Mouse (Mus musculus): ENCODE results near the gene Sh2d1b2. TPM values are rescaled to one million over a fixed set of nuclear protein-coding genes. Genes with fewer than 3 reads are reported as not detected.
"Not testable (repeated sequence)": the region's sequence is repeated elsewhere in the genome, so short reads cannot be mapped to it uniquely, and the experiment has no call there.

Gene Sh2d1b2
- polyA plus RNA-seq (2014; fragmentation: Nextera tagmentation; extraction: Ambion mirVana), result 0.10 TPM in 1 of 2 replicates, not detected in the other

GRCm38 (mm10) chr1:170232688-170233087 is at the start of gene Sh2d1b2:
Gene Sh2d1b2 (plus strand): TSS chr1:170232749.
- not testable (repeated sequence) for H3K9ac ChIP-seq (replicated peaks; ENCODE audit: low read depth, low read length); ATAC-seq (ENCODE audit: insufficient number of reproducible peaks, insufficient read depth, low FRiP score, low read depth)
- 55% methylated on average over 5 of the region's 6 CpGs for WGBS

GRCm38 (mm10) chr1:170185137-170185536 is 47.4 kb upstream of the Sh2d1b2 start:
- no peak for ATAC-seq (ENCODE audit: insufficient number of reproducible peaks, insufficient read depth, low FRiP score, low read depth)
- Histone ChIP-seq H3K27ac (ENCODE audit: low read length) (no peak overlapping the region), H3K4me2 (replicated peaks; ENCODE audit: low read depth, low read length) (no peak overlapping the region), H3K9ac (replicated peaks; ENCODE audit: low read depth, low read length) (no peak overlapping the region), H3K36me3 (ENCODE audit: control insufficient read depth, insufficient read depth, low read length) (no peaks in the 10 kb centered on the region), H3K4me1 (ENCODE audit: control insufficient read depth, insufficient read depth, low read length) (no peaks in the 10 kb centered on the region), H3K4me3 (ENCODE audit: low read depth, low read length) (no peak overlapping the region), H3K9me3 (ENCODE audit: control insufficient read depth, low read depth, low read length) (no peaks in the 10 kb centered on the region), H3K27me3 (ENCODE audit: control insufficient read depth, insufficient read depth, low read length) (no peaks in the 10 kb centered on the region)
- WGBS, result 84% methylated on average over 3 of the region's 3 CpGs

More at GRCm38 (mm10) chr1:170232688-170233087, at the start of gene Sh2d1b2:
- not testable (repeated sequence) for H3K27me3 ChIP-seq (ENCODE audit: control insufficient read depth, insufficient read depth, low read length); H3K4me2 ChIP-seq (replicated peaks; ENCODE audit: low read depth, low read length); H3K9me3 ChIP-seq (ENCODE audit: control insufficient read depth, low read depth, low read length); H3K4me3 ChIP-seq (ENCODE audit: low read depth, low read length); H3K27ac ChIP-seq (ENCODE audit: low read length); H3K36me3 ChIP-seq (ENCODE audit: control insufficient read depth, insufficient read depth, low read length); H3K4me1 ChIP-seq (ENCODE audit: control insufficient read depth, insufficient read depth, low read length)

DNA sequence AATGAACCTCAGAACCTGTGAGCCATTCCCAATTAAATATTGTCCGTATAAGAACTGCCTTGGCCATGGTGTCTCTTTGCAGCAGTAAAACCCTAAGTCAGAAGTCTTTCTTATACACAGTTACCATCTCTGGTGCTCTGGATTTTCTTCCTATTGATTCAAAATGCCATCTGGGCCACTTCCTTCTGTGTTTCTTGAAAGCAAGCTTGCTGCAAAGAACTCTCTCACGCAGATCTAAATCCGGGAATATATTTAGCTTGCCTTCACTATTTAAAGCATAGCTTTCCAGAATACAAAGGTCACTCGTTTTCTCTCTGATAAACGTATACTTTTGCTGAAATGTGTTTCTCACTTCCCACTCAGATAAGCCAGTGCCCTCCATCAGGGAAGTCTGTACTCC is 46.0 kb upstream of the Sh2d1b2 start:
- H3K9me3 ChIP-seq (ENCODE audit: control insufficient read depth, low read depth, low read length), result no peaks in the 10 kb centered on the region
- no peak overlapping the region for H3K4me3 ChIP-seq (ENCODE audit: low read depth, low read length)
- no peaks in the 10 kb centered on the region for H3K27me3 ChIP-seq (ENCODE audit: control insufficient read depth, insufficient read depth, low read length)
- no peaks in the 10 kb centered on the region for H3K4me1 ChIP-seq (ENCODE audit: control insufficient read depth, insufficient read depth, low read length)
- H3K27ac ChIP-seq (ENCODE audit: low read length), result no peak overlapping the region
- WGBS, result 77% methylated on average over 5 of the region's 5 CpGs
- H3K9ac ChIP-seq (replicated peaks; ENCODE audit: low read depth, low read length), result no peak overlapping the region
- H3K4me2 ChIP-seq (replicated peaks; ENCODE audit: low read depth, low read length), result no peak overlapping the region
- ATAC-seq (ENCODE audit: insufficient number of reproducible peaks, insufficient read depth, low FRiP score, low read depth), result no peak
- H3K36me3 ChIP-seq (ENCODE audit: control insufficient read depth, insufficient read depth, low read length), result no peaks in the 10 kb centered on the region; the same call in 1 of the 2 replicates

GRCm38 (mm10) chr1:170188601-170189000 is 43.9 kb upstream of the Sh2d1b2 start:
- no peak overlapping the region for H3K27ac ChIP-seq (ENCODE audit: low read length)
- H3K4me3 ChIP-seq (ENCODE audit: low read depth, low read length), result no peak overlapping the region
- ATAC-seq (ENCODE audit: insufficient number of reproducible peaks, insufficient read depth, low FRiP score, low read depth), result no peak
- H3K4me2 ChIP-seq (replicated peaks; ENCODE audit: low read depth, low read length), result no peak overlapping the region
- peaks cover 8% of the 10 kb centered on the region for H3K36me3 ChIP-seq (ENCODE audit: control insufficient read depth, insufficient read depth, low read length)
- no peaks in the 10 kb centered on the region for H3K4me1 ChIP-seq (ENCODE audit: control insufficient read depth, insufficient read depth, low read length)
- H3K27me3 ChIP-seq (ENCODE audit: control insufficient read depth, insufficient read depth, low read length), result no peaks in the 10 kb centered on the region
- 72% methylated on average over 11 of the region's 11 CpGs for WGBS
- no peaks in the 10 kb centered on the region for H3K9me3 ChIP-seq (ENCODE audit: control insufficient read depth, low read depth, low read length)
- no peak overlapping the region for H3K9ac ChIP-seq (replicated peaks; ENCODE audit: low read depth, low read length)

DNA sequence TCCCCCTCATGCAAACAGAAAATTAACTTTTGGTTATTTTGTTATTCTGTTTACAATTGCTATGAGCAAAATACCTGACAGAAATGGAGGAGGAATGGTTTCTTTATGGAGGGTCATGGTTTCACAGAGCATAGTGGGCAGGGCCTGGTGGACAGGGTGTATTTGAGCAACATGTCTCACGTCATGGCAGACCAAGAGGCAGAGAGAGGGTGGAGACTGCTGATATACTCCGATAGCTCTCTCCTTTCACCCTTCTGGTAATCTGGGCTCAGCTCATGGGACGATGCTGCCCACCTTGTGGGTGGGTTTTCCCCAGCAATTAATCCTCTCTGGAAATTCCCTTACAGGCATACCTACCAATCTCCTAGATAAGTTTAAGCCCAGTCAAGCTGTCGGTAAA is 42.3 kb upstream of the Sh2d1b2 start:
- H3K9me3 ChIP-seq (ENCODE audit: control insufficient read depth, low read depth, low read length), result no peaks in the 10 kb centered on the region
- H3K36me3 ChIP-seq (ENCODE audit: control insufficient read depth, insufficient read depth, low read length), result peaks cover 24% of the 10 kb centered on the region
- H3K9ac ChIP-seq (replicated peaks; ENCODE audit: low read depth, low read length), result no peak overlapping the region
- no peak overlapping the region for H3K4me2 ChIP-seq (replicated peaks; ENCODE audit: low read depth, low read length)
- ATAC-seq (ENCODE audit: insufficient number of reproducible peaks, insufficient read depth, low FRiP score, low read depth), result no peak
- H3K27me3 ChIP-seq (ENCODE audit: control insufficient read depth, insufficient read depth, low read length), result no peaks in the 10 kb centered on the region
- no peak overlapping the region for H3K4me3 ChIP-seq (ENCODE audit: low read depth, low read length)
- WGBS, result 69% methylated on average over 4 of the region's 4 CpGs
- H3K27ac ChIP-seq (ENCODE audit: low read length), result no peak overlapping the region
- H3K4me1 ChIP-seq (ENCODE audit: control insufficient read depth, insufficient read depth, low read length), result no peaks in the 10 kb centered on the region

GRCm38 (mm10) chr1:170191925-170192324 is 40.6 kb upstream of the Sh2d1b2 start:
- ATAC-seq (ENCODE audit: insufficient number of reproducible peaks, insufficient read depth, low FRiP score, low read depth), result no peak
- Histone ChIP-seq H3K27ac (ENCODE audit: low read length) (no peak overlapping the region), H3K27me3 (ENCODE audit: control insufficient read depth, insufficient read depth, low read length) (no peaks in the 10 kb centered on the region), H3K36me3 (ENCODE audit: control insufficient read depth, insufficient read depth, low read length) (peaks cover 36% of the 10 kb centered on the region), H3K4me3 (ENCODE audit: low read depth, low read length) (no peak overlapping the region), H3K9me3 (ENCODE audit: control insufficient read depth, low read depth, low read length) (no peaks in the 10 kb centered on the region), H3K4me2 (replicated peaks; ENCODE audit: low read depth, low read length) (no peak overlapping the region), H3K4me1 (ENCODE audit: control insufficient read depth, insufficient read depth, low read length) (no peaks in the 10 kb centered on the region), H3K9ac (replicated peaks; ENCODE audit: low read depth, low read length) (no peak overlapping the region)
- 92% methylated on average over 1 of the region's 1 CpGs for WGBS

DNA sequence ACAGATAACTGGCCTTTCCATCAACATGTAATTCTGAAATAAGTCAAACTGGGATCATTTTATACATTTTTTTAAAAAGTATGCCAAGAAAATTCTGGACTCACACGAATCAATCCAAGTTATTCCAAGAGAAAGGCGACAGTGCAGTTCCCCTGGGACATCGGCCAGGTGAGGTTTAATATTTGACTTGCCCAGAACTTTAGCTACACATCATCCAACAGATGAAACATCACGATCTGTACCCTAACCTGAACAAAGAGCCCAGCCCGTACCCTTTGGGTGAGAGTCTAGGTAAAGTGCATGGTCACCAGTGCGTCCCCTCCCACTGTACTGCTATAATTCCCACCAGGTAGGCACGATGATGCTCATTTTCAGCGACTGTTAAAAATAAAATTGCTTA is 36.3 kb upstream of the Sh2d1b2 start:
- Histone ChIP-seq H3K36me3 (ENCODE audit: control insufficient read depth, insufficient read depth, low read length) (peaks cover 67% of the 10 kb centered on the region), H3K4me1 (ENCODE audit: control insufficient read depth, insufficient read depth, low read length) (no peaks in the 10 kb centered on the region), H3K4me3 (ENCODE audit: low read depth, low read length) (no peak overlapping the region), H3K9me3 (ENCODE audit: control insufficient read depth, low read depth, low read length) (no peaks in the 10 kb centered on the region), H3K4me2 (replicated peaks; ENCODE audit: low read depth, low read length) (no peak overlapping the region), H3K27me3 (ENCODE audit: control insufficient read depth, insufficient read depth, low read length) (no peaks in the 10 kb centered on the region), H3K9ac (replicated peaks; ENCODE audit: low read depth, low read length) (no peak overlapping the region), H3K27ac (ENCODE audit: low read length) (no peak overlapping the region)
- no peak for ATAC-seq (ENCODE audit: insufficient number of reproducible peaks, insufficient read depth, low FRiP score, low read depth)
- WGBS, result 94% methylated on average over 8 of the region's 8 CpGs

DNA sequence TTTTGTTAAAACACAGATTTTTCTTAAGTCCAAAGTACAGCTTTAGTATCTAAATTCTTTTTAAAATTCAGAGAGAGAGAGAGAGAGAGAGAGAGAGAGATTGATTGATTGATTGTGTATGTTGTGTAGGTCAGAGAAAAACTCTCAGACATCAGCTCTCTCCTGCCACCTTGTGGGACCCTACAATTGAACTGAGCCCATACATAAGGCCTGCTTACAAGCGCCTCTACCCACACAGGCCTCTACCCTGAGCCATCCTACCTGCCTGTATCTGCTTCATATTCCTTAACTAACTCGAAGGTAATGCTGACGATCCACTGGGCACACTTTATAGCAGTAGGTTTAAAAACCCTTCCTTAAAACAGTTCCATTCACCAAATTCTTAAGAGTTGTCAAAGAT is 32.2 kb upstream of the Sh2d1b2 start:
- Histone ChIP-seq H3K4me3 (ENCODE audit: low read depth, low read length) (no peak overlapping the region), H3K9me3 (ENCODE audit: control insufficient read depth, low read depth, low read length) (no peaks in the 10 kb centered on the region), H3K36me3 (ENCODE audit: control insufficient read depth, insufficient read depth, low read length) (peaks cover 60% of the 10 kb centered on the region), H3K9ac (replicated peaks; ENCODE audit: low read depth, low read length) (no peak overlapping the region), H3K27me3 (ENCODE audit: control insufficient read depth, insufficient read depth, low read length) (no peaks in the 10 kb centered on the region), H3K27ac (ENCODE audit: low read length) (no peak overlapping the region), H3K4me2 (replicated peaks; ENCODE audit: low read depth, low read length) (no peak overlapping the region), H3K4me1 (ENCODE audit: control insufficient read depth, insufficient read depth, low read length) (no peaks in the 10 kb centered on the region)
- ATAC-seq (ENCODE audit: insufficient number of reproducible peaks, insufficient read depth, low FRiP score, low read depth), result no peak
- 77% methylated on average over 3 of the region's 3 CpGs for WGBS

DNA sequence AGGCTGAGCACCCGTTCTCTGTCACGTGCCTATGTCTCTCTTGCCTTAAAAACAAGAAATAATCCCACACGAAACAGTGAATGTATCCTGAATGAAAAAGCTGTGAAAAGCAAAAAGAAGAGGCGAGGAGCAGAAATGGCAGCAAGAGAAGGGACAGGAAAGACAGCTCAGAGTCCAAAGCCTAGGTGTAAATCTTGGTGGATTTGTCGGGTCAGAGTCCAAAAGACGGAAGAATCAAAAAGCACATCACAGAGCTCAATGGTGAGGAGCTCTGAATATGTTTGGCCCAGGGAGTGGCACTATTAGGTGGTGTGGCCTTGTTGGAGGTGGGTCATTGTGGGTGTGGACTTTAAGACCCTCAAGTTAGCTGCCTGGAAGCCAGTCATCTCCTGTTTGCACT is 26.2 kb upstream of the Sh2d1b2 start:
- Histone ChIP-seq H3K27me3 (ENCODE audit: control insufficient read depth, insufficient read depth, low read length) (no peaks in the 10 kb centered on the region), H3K9me3 (ENCODE audit: control insufficient read depth, low read depth, low read length) (no peaks in the 10 kb centered on the region), H3K27ac (ENCODE audit: low read length) (no peak overlapping the region), H3K9ac (replicated peaks; ENCODE audit: low read depth, low read length) (no peak overlapping the region), H3K4me3 (ENCODE audit: low read depth, low read length) (no peak overlapping the region), H3K4me1 (ENCODE audit: control insufficient read depth, insufficient read depth, low read length) (no peaks in the 10 kb centered on the region), H3K36me3 (ENCODE audit: control insufficient read depth, insufficient read depth, low read length) (peaks cover 65% of the 10 kb centered on the region), H3K4me2 (replicated peaks; ENCODE audit: low read depth, low read length) (no peak overlapping the region)
- ATAC-seq (ENCODE audit: insufficient number of reproducible peaks, insufficient read depth, low FRiP score, low read depth), result no peak
- WGBS, result 91% methylated on average over 6 of the region's 6 CpGs

All from stomach, embryonic 14.5 days (tissue).